17 mouse cellular contexts compared by ENCODE assay signal in the genomic region with DNA sequence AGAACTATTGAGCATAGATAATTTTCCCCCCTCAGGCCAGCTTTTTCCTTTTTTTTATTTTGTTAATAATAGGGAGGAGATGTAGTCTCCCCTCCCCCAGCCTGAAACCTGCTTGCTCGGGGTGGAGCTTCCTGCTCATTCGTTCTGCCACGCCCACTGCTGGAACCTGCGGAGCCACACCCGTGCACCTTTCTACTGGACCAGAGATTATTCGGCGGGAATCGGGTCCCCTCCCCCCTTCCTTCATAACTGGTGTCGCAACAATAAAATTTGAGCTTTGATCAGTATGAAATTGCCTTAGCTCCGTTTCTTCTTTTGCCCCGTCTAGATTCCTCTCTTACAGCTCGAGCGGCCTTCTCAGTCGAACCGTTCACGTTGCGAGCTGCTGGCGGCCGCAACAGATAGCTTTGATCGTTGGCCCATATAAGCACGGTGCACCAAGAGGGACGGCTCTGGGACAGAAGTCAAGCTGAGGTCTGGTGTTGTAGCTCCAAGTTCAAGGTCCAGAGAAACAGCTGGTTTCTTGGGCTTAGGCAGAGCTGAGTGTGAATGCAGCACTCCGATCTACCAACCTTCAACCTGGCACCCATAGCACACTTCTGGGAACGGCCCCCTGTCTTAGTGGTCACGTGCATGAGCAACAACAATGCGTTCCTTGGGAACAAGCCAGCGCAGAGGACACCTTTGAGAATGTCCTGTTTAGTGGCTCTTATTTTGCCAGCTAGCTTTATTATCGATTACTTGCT. TPM values are rescaled to one million over a fixed set of nuclear protein-coding genes. Genes with fewer than 3 reads are reported as not detected.
DNase-seq lines count a peak whose midpoint lies in the region; ATAC-seq and TF ChIP-seq lines count a peak whose summit lies in the region.
"Not testable (repeated sequence)": the region's sequence is repeated elsewhere in the genome, so short reads cannot be mapped to it uniquely, and the experiment has no call there.
"Had no signal": no experiment of that assay in that cellular context is flagged by ENCODE, and none has a peak within 500 bp of the region (broad histone marks: within the 10 kb centered on the region; RNA-seq: fewer than 3 reads in every experiment).

No protein-coding gene starts in this region.

- WGBS in embryonic facial prominence, embryonic 13.5 days, result 13% methylated on average over 23 of the region's 28 CpGs
- 22% methylated on average over 24 of the region's 28 CpGs for WGBS in heart, embryonic 10.5 days
- 15% methylated on average over 20 of the region's 28 CpGs for WGBS in heart, postnatal 0 days
- WGBS in kidney, adult 2 months, result 11% methylated on average over 24 of the region's 28 CpGs
- WGBS in liver, adult 2 months, result 17% methylated on average over 21 of the region's 28 CpGs
- 18% methylated on average over 21 of the region's 28 CpGs for WGBS in lung, postnatal 0 days

- in situ Hi-C loops in CH12.LX (cut with MboI; ENCODE audit: low pct_ligation_motif_present, low pct_unique_long_range_greater_than_20kb, low sequenced_read_pairs), result not testable (repeated sequence)

- H3K4me2 ChIP-seq in CH12.LX (ENCODE audit: insufficient read depth, low read depth, poor library complexity, severe bottlenecking), result not testable (repeated sequence)
- 0 out of 2 replicates have a peak overlapping the region, but pooled peaks have one; percentile 9 for H3K4me2 ChIP-seq in embryonic facial prominence, embryonic 13.5 days
- H3K4me2 ChIP-seq in heart, postnatal 0 days (ENCODE audit: low read depth, low read length), result peak overlapping the region; percentile 12; the same call in 1 of the 2 replicates
- H3K4me2 ChIP-seq in lung, postnatal 0 days (replicated peaks; ENCODE audit: low read depth, low read length), result peak overlapping the region; percentile 9; the same call in 1 of the 2 replicates

- not testable (repeated sequence) for H3K9ac ChIP-seq in CH12.LX (ENCODE audit: insufficient read depth, low read depth); embryonic facial prominence, embryonic 13.5 days; heart, postnatal 0 days (replicated peaks; ENCODE audit: low read depth, low read length); lung, postnatal 0 days (replicated peaks; ENCODE audit: low read depth)
- 0 out of 2 replicates have a peak overlapping the region, but pooled peaks have one; percentile 18 for H3K9ac ChIP-seq in liver, adult 2 months (ENCODE audit: low read depth, low read length)

- dilution Hi-C loops in CH12.LX (cut with MboI; ENCODE audit: extremely low pct_ligation_motif_present, extremely low pct_unique_long_range_greater_than_20kb, low sequenced_read_pairs), result not testable (repeated sequence)

- H3K27ac ChIP-seq in CH12.LX (ENCODE audit: insufficient read depth, low read depth); embryonic facial prominence, embryonic 13.5 days; heart, embryonic 10.5 days; heart, postnatal 0 days (ENCODE audit: low read depth); kidney, adult 2 months (ENCODE audit: insufficient read depth, low read depth, low read length); lung, postnatal 0 days (ENCODE audit: low read length): not testable (repeated sequence)
- peak overlapping the region; percentile 77 for H3K27ac ChIP-seq in liver, adult 2 months (replicated peaks; ENCODE audit: insufficient read depth, low read depth, low read length)

- not testable (repeated sequence) for H3K36me3 ChIP-seq in CH12.LX (replicated peaks in 1 of 2; ENCODE audit: control insufficient read depth in 1 of 2, insufficient read depth in 1 of 2, low read length in 1 of 2); embryonic facial prominence, embryonic 13.5 days; heart, embryonic 10.5 days; heart, postnatal 0 days (replicated peaks; ENCODE audit: control insufficient read depth, insufficient read depth, low read length); kidney, adult 2 months (ENCODE audit: control insufficient read depth, insufficient read depth, low read length); liver, adult 2 months (ENCODE audit: control insufficient read depth, insufficient read depth, low read length); lung, postnatal 0 days (ENCODE audit: insufficient read depth, low read length)

- H3K4me3 ChIP-seq in CH12.LX (replicated peaks in 1 of 3; ENCODE audit: low read depth in 2 of 3, low read length in 2 of 3, poor library complexity in 1 of 3); embryonic facial prominence, embryonic 13.5 days; kidney, adult 2 months (ENCODE audit: insufficient read depth, low read depth, low read length); lung, postnatal 0 days (ENCODE audit: low read depth, low read length): not testable (repeated sequence)
- peak overlapping the region; percentile 19; the same call in 1 of the 2 replicates for H3K4me3 ChIP-seq in heart, embryonic 10.5 days
- 0 out of 2 replicates have a peak overlapping the region, but pooled peaks have one; percentile 18 for H3K4me3 ChIP-seq in heart, postnatal 0 days (ENCODE audit: low read depth, low read length)
- peak overlapping the region; percentile 40; the same call in 1 of the 2 replicates for H3K4me3 ChIP-seq in liver, adult 2 months (ENCODE audit: insufficient read depth, low read depth, low read length)

- not testable (repeated sequence) for ATAC-seq in embryonic facial prominence, embryonic 13.5 days (ENCODE audit: insufficient number of reproducible peaks, insufficient read depth, low FRiP score, low TSS enrichment, low read depth); heart, postnatal 0 days (ENCODE audit: insufficient read depth, low read depth); lung, postnatal 0 days

- not testable (repeated sequence) for TF ChIP-seq RAD21 in CH12.LX (IDR thresholded peaks at IDR 0.05; ENCODE audit: low read depth, low read length)

- H3K4me1 ChIP-seq in CH12.LX (ENCODE audit: control insufficient read depth in 1 of 2, insufficient read depth in 2 of 2); embryonic facial prominence, embryonic 13.5 days; heart, embryonic 10.5 days; heart, postnatal 0 days (ENCODE audit: control insufficient read depth, insufficient read depth); kidney, adult 2 months (ENCODE audit: control insufficient read depth, insufficient read depth, low read length); liver, adult 2 months (ENCODE audit: control insufficient read depth, insufficient read depth, low read length); lung, postnatal 0 days (ENCODE audit: insufficient read depth, low read depth, low read length): not testable (repeated sequence)

- not testable (repeated sequence) for DNase-seq in CH12.LX (ENCODE audit: extremely low read depth); heart, embryonic 10.5 days (ENCODE audit: low spot score); heart, postnatal 0 days (ENCODE audit: low spot score); lung, postnatal 0 days (ENCODE audit: low spot score)
- peak; percentile 59 for DNase-seq in kidney, adult 2 months
- DNase-seq in liver, adult 2 months (ENCODE audit: extremely low read depth, low read depth, low spot score), result peak; percentile 93
- DNase-seq in neural tube, embryonic 10.5 days (ENCODE audit: extremely low spot score, low spot score), result peak; percentile 32

- H3K79me2 ChIP-seq in CH12.LX (replicated peaks; ENCODE audit: control insufficient read depth, extremely low read depth, insufficient read depth, poor library complexity, severe bottlenecking); liver, adult 2 months (ENCODE audit: control insufficient read depth, insufficient read depth, low read length): not testable (repeated sequence)

- TF ChIP-seq CTCF in CH12.LX (conservative IDR thresholded peaks at IDR 0.05 in 1 of 2, IDR thresholded peaks at IDR 0.05 in 1 of 2; ENCODE audit: low read depth in 2 of 2, low read length in 2 of 2); heart, postnatal 0 days (IDR thresholded peaks at IDR 0.05; ENCODE audit: low read depth); kidney, adult 2 months (conservative IDR thresholded peaks at IDR 0.05; ENCODE audit: insufficient read depth, insufficient read length, low read depth, low read length); liver, adult 2 months (IDR thresholded peaks at IDR 0.05; ENCODE audit: low read depth, low read length); lung, postnatal 0 days (IDR thresholded peaks at IDR 0.05): not testable (repeated sequence)

- H3K27me3 ChIP-seq in CH12.LX (replicated peaks), result peaks cover 49% of the 10 kb centered on the region
- H3K27me3 ChIP-seq in embryonic facial prominence, embryonic 13.5 days, result peaks cover 49% of the 10 kb centered on the region
- H3K27me3 ChIP-seq in heart, embryonic 10.5 days (ENCODE audit: insufficient read depth, poor library complexity, severe bottlenecking), result peaks cover 50% of the 10 kb centered on the region
- H3K27me3 ChIP-seq in heart, postnatal 0 days (ENCODE audit: control insufficient read depth, insufficient read depth, low read length), result peaks cover 37% of the 10 kb centered on the region
- not testable (repeated sequence) for H3K27me3 ChIP-seq in kidney, adult 2 months (replicated peaks; ENCODE audit: control insufficient read depth, insufficient read depth, low read length); liver, adult 2 months (ENCODE audit: control insufficient read depth, insufficient read depth, low read length)
- peaks cover 12% of the 10 kb centered on the region; the same call in 1 of the 2 replicates for H3K27me3 ChIP-seq in lung, postnatal 0 days (replicated peaks; ENCODE audit: insufficient read depth, low read length)

- TF ChIP-seq POLR2A in CH12.LX (IDR thresholded peaks at IDR 0.05; ENCODE audit: low read depth, low read length); kidney, adult 2 months (IDR thresholded peaks at IDR 0.05; ENCODE audit: low read depth, low read length); liver, adult 2 months (IDR thresholded peaks at IDR 0.05; ENCODE audit: extremely low read depth, insufficient read depth, low read length): not testable (repeated sequence)

- TF ChIP-seq EP300 in CH12.LX (IDR thresholded peaks at IDR 0.05; ENCODE audit: low read length); heart, postnatal 0 days (IDR thresholded peaks at IDR 0.05; ENCODE audit: low read depth); lung, postnatal 0 days (IDR thresholded peaks at IDR 0.05): not testable (repeated sequence)

- not testable (repeated sequence) for H3K9me3 ChIP-seq in CH12.LX (replicated peaks; ENCODE audit: low read length); embryonic facial prominence, embryonic 13.5 days; heart, embryonic 10.5 days; heart, postnatal 0 days (replicated peaks; ENCODE audit: control insufficient read depth, low read length); lung, postnatal 0 days (ENCODE audit: low read length)

RNA-seq across cellular contexts. Expression of gene Olig1, which starts 14.0 kb away (rescaled TPM):
- not detected in 2 replicates for total RNA-seq in CH12.LX (2012; rRNA removed)
- total RNA-seq in CH12.LX (2014; rRNA removed), result not detected in 2 replicates
- not detected in 2 replicates for polyA plus RNA-seq in CH12.LX (2012; ENCODE audit: insufficient read length, low read depth)
- 1.4 and 3.4 TPM in 2 replicates for polyA plus RNA-seq in embryonic facial prominence, embryonic 13.5 days (2015; fragmentation: Nextera tagmentation; extraction: Ambion mirVana)
- polyA plus RNA-seq in heart, embryonic 10.5 days (2016; fragmentation: Nextera tagmentation; extraction: Ambion mirVana), result 0.10 and 0.21 TPM in 2 replicates
- total RNA-seq in heart, postnatal 0 days (2014; rRNA removed; ENCODE audit: low replicate concordance), result not detected in 2 replicates
- polyA plus RNA-seq in heart, postnatal 0 days (2015; fragmentation: Nextera tagmentation; extraction: Ambion mirVana), result 0.07 TPM in 1 of 2 replicates, not detected in the other
- polyA plus RNA-seq in kidney, adult 2 months (2012; rRNA removed), result 0.17 and 0.23 TPM in 2 replicates
- total RNA-seq in liver, adult 2 months (2014; rRNA removed), result 0.34 and 0.55 TPM in 2 replicates
- 2.1 and 2.4 TPM in 2 replicates for polyA plus RNA-seq in liver, adult 2 months (2012; rRNA removed)
- not detected in 2 replicates for polyA plus RNA-seq in lung, postnatal 0 days (2015; fragmentation: Nextera tagmentation; extraction: Ambion mirVana)
- total RNA-seq: common myeloid progenitor, adult 5-6 weeks; gastrocnemius, adult 8-10 months; heart, postnatal 4 days had no signal
- polyA plus RNA-seq: inflammation-experienced regulatory T-cells, adult 6 months; limb, embryonic 11.5 days; liver, embryonic 14.5 days; lung, embryonic 16.5 days had no signal

RNA-seq across cellular contexts. Expression of gene Olig2, which starts 30.3 kb away (rescaled TPM):
- not detected in 2 replicates for total RNA-seq in CH12.LX (2012; rRNA removed)
- not detected in 2 replicates for total RNA-seq in CH12.LX (2014; rRNA removed)
- not detected in 2 replicates for polyA plus RNA-seq in CH12.LX (2012; ENCODE audit: insufficient read length, low read depth)
- polyA plus RNA-seq in embryonic facial prominence, embryonic 13.5 days (2015; fragmentation: Nextera tagmentation; extraction: Ambion mirVana), result 1.0 and 1.1 TPM in 2 replicates
- polyA plus RNA-seq in heart, embryonic 10.5 days (2016; fragmentation: Nextera tagmentation; extraction: Ambion mirVana), result not detected in 2 replicates
- total RNA-seq in heart, postnatal 0 days (2014; rRNA removed; ENCODE audit: low replicate concordance), result 0.46 TPM in 1 of 2 replicates, not detected in the other
- not detected in 2 replicates for polyA plus RNA-seq in heart, postnatal 0 days (2015; fragmentation: Nextera tagmentation; extraction: Ambion mirVana)
- polyA plus RNA-seq in kidney, adult 2 months (2012; rRNA removed), result 0.03 TPM in 1 of 2 replicates, not detected in the other
- not detected in 2 replicates for total RNA-seq in liver, adult 2 months (2014; rRNA removed)
- polyA plus RNA-seq in liver, adult 2 months (2012; rRNA removed), result not detected in 2 replicates
- not detected in 2 replicates for polyA plus RNA-seq in lung, postnatal 0 days (2015; fragmentation: Nextera tagmentation; extraction: Ambion mirVana)
- total RNA-seq: adrenal gland, postnatal 36 days; common myeloid progenitor, adult 5-6 weeks; gastrocnemius, adult 8-10 months; heart, postnatal 4 days had no signal
- polyA plus RNA-seq: gonadal fat pad, adult 2 months; inflammation-experienced regulatory T-cells, adult 6 months; limb, embryonic 11.5 days; liver, embryonic 14.5 days; lung, embryonic 16.5 days had no signal
